Mouse (Mus musculus): ENCODE results near the gene Rln3.

The Rln3 gene

GRCm38 (mm10) chr8:84065457-84066072 lies 20.8 kb upstream of the Rln3 start:
- no peak for DNase-seq (ENCODE audit: low spot score in 2 of 2)

GRCm38 (mm10) chr8:84065037-84065436 lies 20.2 kb upstream of the Rln3 start, which contains the start of gene Gm10643:
Gm10643 (minus strand) TSS chr8:84065137.
- DNase-seq (ENCODE audit: low spot score in 2 of 2): no peak

DNA sequence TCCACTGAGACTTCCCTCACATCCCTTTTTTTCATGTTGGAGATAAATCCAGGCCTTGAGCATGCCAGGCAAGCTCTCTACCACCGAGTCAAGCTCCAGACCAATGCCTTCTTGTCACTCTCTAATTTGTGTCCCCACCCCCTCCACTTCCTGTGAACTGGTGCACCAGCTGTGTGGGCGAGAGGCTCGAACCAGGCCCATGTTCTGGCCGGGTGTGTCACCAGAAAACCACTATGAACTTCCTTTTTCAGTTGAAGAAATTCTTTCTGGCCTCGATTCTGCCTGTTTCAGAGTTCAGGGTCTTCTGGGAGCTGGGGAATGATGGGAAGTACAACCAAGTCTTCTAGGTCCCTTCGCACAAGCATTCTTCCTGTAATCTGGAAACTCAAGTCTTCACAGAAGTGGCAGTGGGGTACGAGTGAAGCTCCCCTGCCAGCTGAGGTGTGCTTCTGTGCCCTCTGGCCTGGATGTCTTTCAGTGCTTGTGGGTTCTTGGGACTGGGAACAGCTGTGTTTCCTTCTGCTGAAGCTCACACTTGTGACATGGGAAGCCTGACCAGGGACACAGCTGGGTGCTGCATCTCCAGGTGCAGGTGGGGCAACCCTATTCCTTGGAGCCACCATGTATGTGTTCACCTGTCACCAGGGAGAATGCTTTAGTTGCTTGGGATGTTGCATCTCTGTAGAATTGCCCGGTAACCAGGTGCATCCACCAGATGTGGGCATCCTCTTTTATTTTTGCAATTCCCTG lies 19.2 kb upstream of the Rln3 start:
- no peak for DNase-seq (ENCODE audit: low spot score in 2 of 2)

DNA sequence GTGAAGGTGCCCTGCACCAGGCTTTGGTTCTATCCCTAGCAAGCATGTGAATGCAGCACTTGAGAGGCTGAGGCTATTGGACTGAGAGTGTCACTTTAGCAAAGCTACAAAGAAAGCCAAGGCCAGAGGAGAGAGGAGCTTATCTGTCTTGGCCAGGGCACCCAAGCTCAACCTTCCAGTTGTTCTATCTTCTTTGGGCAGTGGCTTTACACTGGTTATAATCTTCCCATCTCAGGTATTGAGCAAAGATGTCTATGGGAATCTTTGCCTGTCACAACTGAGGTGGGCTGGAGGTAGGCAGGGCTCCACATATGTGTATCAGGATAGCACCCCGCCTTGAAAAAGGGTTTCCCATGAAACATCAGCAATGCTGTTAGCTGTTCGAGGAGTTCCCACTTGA lies 15.4 kb upstream of the Rln3 start:
- DNase-seq (ENCODE audit: low spot score in 2 of 2): no peak

GRCm38 (mm10) chr8:84059226-84059625 lies 14.4 kb upstream of the Rln3 start:
- DNase-seq (ENCODE audit: low spot score in 2 of 2): no peak

- DNase-seq (ENCODE audit: low spot score in 2 of 2): no peak
Measured at GRCm38 (mm10) chr8:84057827-84058226, 13.0 kb upstream of the Rln3 start.

DNA sequence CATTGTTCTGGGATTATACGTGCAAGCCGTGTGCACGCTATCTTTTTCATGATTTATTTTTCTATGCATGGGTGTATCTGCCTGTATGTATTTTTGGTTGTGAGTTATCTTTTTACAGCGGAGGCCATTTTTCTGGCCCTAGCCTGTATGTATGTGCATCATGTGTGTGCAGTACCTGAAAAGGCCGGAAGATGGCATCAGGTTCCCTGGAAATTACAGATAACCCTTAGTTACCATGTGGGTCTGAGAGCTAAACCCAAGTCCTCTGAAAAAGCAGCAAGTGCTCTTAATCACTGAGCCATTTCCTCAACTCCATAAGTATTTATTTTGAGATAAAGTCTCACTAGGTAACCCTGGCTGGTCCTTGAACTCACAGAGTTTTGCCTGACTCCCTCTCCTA lies 8.4 kb upstream of the Rln3 start:
- DNase-seq (ENCODE audit: low spot score in 2 of 2): no peak

- DNase-seq (ENCODE audit: low spot score in 2 of 2): no peak
Measured at GRCm38 (mm10) chr8:84052746-84053145, 7.9 kb upstream of the Rln3 start.

DNA sequence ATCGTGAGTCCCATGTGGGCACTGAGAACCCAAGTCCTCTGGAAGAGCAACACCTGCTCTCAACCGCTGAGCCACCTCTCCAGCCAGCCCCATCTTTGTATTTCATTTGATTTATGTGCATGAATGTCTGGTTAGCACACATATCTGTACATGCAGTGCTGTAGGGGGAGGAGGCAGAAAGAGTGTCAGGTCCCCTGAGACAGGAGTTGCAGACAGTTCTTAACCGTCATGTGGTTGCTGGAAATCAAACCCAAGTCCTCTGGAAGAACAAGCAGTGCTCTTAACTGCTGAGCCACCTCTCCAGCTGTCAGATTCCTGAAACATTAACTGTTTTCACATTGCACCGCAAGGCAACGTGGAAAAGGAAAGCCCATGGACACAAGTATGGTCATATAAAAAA lies 3.4 kb upstream of the Rln3 start:
- DNase-seq (ENCODE audit: low spot score in 2 of 2): no peak

GRCm38 (mm10) chr8:84046505-84046904 lies 1.7 kb upstream of the Rln3 start:
- no peak for DNase-seq (ENCODE audit: low spot score in 2 of 2)

GRCm38 (mm10) chr8:84044103-84044502 lies 697 bp downstream of the Rln3 start:
- no peak for DNase-seq (ENCODE audit: low spot score in 2 of 2)

DNA sequence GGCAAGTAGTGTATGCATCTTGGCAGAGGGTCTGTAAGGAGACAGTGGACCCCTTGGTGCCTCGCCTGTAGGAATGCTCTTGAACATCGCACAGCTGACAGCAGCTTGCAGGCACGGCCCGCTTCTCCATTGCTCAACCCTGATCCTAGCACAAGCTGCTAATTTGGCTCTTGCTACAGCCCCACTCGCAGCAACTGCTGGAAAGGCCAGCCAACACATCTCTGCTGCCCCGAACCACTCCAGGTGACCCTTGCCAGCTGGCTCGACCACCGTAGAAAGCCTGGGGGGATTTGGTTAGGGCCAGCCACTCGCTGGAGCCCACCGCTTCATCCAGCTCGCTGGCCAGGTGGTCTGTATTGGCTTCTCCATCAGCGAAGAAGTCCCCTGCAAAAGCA lies 1.9 kb downstream of the Rln3 start:
- DNase-seq (ENCODE audit: low spot score in 2 of 2): no peak

GRCm38 (mm10) chr8:84042066-84042947 lies 2.5 kb downstream of the Rln3 start, which contains the start of gene Il27ra:
Il27ra (minus strand) TSS chr8:84042589.
- DNase-seq (ENCODE audit: low spot score in 2 of 2): peak; percentile 49 to 76

DNA sequence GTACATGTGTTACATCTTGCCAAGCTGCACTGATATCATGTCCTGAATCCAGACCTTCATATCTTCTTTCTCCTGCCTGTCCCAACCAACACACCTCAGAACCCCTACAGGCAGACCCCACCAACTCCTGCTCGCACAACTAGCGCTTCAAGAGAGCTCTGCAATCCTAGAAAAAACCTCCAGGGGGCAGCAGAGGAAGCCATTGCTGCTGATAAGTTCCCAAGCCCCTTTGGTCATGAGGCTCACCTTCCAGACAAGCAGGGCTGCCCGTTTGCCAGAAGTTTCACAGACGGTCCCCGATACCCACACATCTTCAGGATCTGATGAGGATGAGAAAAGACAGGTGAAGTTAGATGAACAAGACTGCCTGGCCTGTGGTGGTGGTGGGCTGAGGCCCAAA lies 5.8 kb downstream of the Rln3 start:
- DNase-seq (ENCODE audit: low spot score in 2 of 2): peak; percentile 57 to 76

DNA sequence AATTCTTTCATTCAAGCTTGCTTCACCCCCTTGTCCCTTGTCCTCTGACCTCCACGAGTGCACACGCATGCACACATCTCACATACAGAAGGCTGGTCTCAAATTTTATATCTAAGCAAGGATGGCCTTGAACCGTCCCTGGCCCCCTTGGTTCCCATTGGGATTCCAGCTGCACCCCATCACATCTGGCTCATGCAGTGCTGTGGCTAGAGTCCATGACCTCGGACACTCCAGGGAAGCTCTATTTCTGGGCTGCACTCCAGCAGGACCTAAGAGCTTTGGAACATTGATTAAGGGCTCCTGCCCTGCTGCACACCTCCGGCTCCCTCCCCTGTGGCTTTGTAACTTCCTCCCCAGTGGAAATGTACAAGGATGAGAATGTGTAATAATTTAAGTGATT lies 6.8 kb downstream of the Rln3 start:
- peak in 1 of 2 experiments; percentile 60 for DNase-seq (ENCODE audit: low spot score in 2 of 2)

GRCm38 (mm10) chr8:84032777-84033176 lies 12.0 kb downstream of the Rln3 start:
- no peak for DNase-seq (ENCODE audit: low spot score in 2 of 2)

- DNase-seq (ENCODE audit: low spot score in 2 of 2): no peak
Measured at GRCm38 (mm10) chr8:84029272-84029671, 15.5 kb downstream of the Rln3 start.

GRCm38 (mm10) chr8:84027449-84027848 lies 17.4 kb downstream of the Rln3 start:
- DNase-seq (ENCODE audit: low spot score in 2 of 2): no peak

GRCm38 (mm10) chr8:84025863-84026262 lies 18.9 kb downstream of the Rln3 start:
- DNase-seq (ENCODE audit: low spot score in 2 of 2): peak in 1 of 2 experiments; percentile 63

- no peak for DNase-seq (ENCODE audit: low spot score in 2 of 2)
Measured at GRCm38 (mm10) chr8:84024171-84024570, 20.6 kb downstream of the Rln3 start.

GRCm38 (mm10) chr8:84023631-84024030 lies 21.2 kb downstream of the Rln3 start:
- no peak for DNase-seq (ENCODE audit: low spot score in 2 of 2)

GRCm38 (mm10) chr8:84023085-84023484 lies 21.7 kb downstream of the Rln3 start:
- no peak for DNase-seq (ENCODE audit: low spot score in 2 of 2)

Data from urinary bladder, postnatal 4 days (tissue).